Mouse (Mus musculus): ENCODE data around the gene Ephb4. TPM values are rescaled to one million over a fixed set of nuclear protein-coding genes. Genes with fewer than 3 reads are reported as not detected.
A peak's percentile ranks its signal among the peaks of the same experiment; 100 is the strongest.

Ephb4 gene
- polyA plus RNA-seq, 1 experiment from 2014 or later = 40.5 TPM

GRCm38 (mm10) chr5:137333512-137334174 is 16.3 kb upstream of the Ephb4 start, which contains the start of gene Slc12a9:
TSS of gene Slc12a9 (minus strand) at chr5:137333597.
- no peaks in the 10 kb centered on the region for H3K36me3 ChIP-seq (ENCODE audit: insufficient read depth, low read length)
- peak within 1 kb of the TSS; percentile 72 for H3K27ac ChIP-seq
- H3K27me3 ChIP-seq (ENCODE audit: insufficient read depth, low read length) = no peaks in the 10 kb centered on the region
- peak; percentile 84 for TF ChIP-seq CTCF (IDR thresholded peaks at IDR 0.05; ENCODE audit: low read depth)
- peak within 1 kb of the TSS; percentile 82 for H3K4me2 ChIP-seq (ENCODE audit: low read length)
- WGBS = under 1% methylated on average over 44 of the region's 44 CpGs
- ATAC-seq (replicated peaks; ENCODE audit: low FRiP score, low read depth) (peak; percentile 90), DNase-seq (ENCODE audit: low spot score) (peak; percentile 97)
- no peaks in the 10 kb centered on the region for H3K4me1 ChIP-seq (replicated peaks; ENCODE audit: insufficient read depth, low read length)
- H3K9me3 ChIP-seq (replicated peaks; ENCODE audit: low read length) = no peaks in the 10 kb centered on the region
- H3K9ac ChIP-seq (ENCODE audit: low read depth, low read length) = peak within 1 kb of the TSS; percentile 73
- peak within 1 kb of the TSS; percentile 50 for H3K4me3 ChIP-seq (replicated peaks; ENCODE audit: low read depth, low read length)

DNA sequence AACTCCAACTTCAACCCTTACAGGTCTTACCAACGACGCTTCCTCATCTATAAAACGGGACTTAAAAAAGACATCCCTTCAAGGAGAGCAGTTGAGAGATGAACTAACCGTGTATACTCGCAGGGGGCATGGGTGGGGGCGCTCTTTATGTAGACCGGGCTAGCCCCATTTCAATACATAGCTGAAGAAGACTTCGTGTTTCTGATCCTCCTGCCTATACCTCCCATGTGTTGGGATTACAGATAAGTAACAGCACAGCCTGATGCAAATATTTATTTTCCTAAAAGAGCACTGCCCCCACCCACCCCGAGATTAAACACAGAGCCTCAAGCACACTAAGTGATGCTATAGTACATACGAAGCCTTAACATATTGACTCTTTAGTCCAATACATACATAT is 15.6 kb upstream of the Ephb4 start:
- Histone ChIP-seq H3K27me3 (ENCODE audit: insufficient read depth, low read length) (no peaks in the 10 kb centered on the region), H3K36me3 (ENCODE audit: insufficient read depth, low read length) (no peaks in the 10 kb centered on the region), H3K4me2 (ENCODE audit: low read length) (no peak overlapping the region; the same call in 1 of the 2 replicates), H3K4me1 (replicated peaks; ENCODE audit: insufficient read depth, low read length) (peaks cover 4% of the 10 kb centered on the region), H3K27ac (no peak overlapping the region), H3K4me3 (replicated peaks; ENCODE audit: low read depth, low read length) (peak overlapping the region; percentile 50; the same call in 1 of the 2 replicates), H3K9me3 (replicated peaks; ENCODE audit: low read length) (no peaks in the 10 kb centered on the region), H3K9ac (ENCODE audit: low read depth, low read length) (no peak overlapping the region)
- 55% methylated on average over 10 of the region's 10 CpGs for WGBS
- no peak for TF ChIP-seq CTCF (IDR thresholded peaks at IDR 0.05; ENCODE audit: low read depth)
- ATAC-seq (replicated peaks; ENCODE audit: low FRiP score, low read depth) (no peak), DNase-seq (ENCODE audit: low spot score) (no peak)

GRCm38 (mm10) chr5:137335066-137335465 is 14.8 kb upstream of the Ephb4 start:
- peaks cover 10% of the 10 kb centered on the region for H3K4me1 ChIP-seq (replicated peaks; ENCODE audit: insufficient read depth, low read length)
- H3K4me3 ChIP-seq (replicated peaks; ENCODE audit: low read depth, low read length) = no peak overlapping the region
- no peaks in the 10 kb centered on the region for H3K27me3 ChIP-seq (ENCODE audit: insufficient read depth, low read length)
- no peak for TF ChIP-seq CTCF (IDR thresholded peaks at IDR 0.05; ENCODE audit: low read depth)
- H3K27ac ChIP-seq = no peak overlapping the region
- no peaks in the 10 kb centered on the region for H3K9me3 ChIP-seq (replicated peaks; ENCODE audit: low read length)
- no peak overlapping the region for H3K4me2 ChIP-seq (ENCODE audit: low read length)
- no peak for ATAC-seq (replicated peaks; ENCODE audit: low FRiP score, low read depth)
- 71% methylated on average over 6 of the region's 6 CpGs for WGBS
- H3K36me3 ChIP-seq (ENCODE audit: insufficient read depth, low read length) = no peaks in the 10 kb centered on the region
- no peak overlapping the region for H3K9ac ChIP-seq (ENCODE audit: low read depth, low read length)
- DNase-seq (ENCODE audit: low spot score) = no peak

DNA sequence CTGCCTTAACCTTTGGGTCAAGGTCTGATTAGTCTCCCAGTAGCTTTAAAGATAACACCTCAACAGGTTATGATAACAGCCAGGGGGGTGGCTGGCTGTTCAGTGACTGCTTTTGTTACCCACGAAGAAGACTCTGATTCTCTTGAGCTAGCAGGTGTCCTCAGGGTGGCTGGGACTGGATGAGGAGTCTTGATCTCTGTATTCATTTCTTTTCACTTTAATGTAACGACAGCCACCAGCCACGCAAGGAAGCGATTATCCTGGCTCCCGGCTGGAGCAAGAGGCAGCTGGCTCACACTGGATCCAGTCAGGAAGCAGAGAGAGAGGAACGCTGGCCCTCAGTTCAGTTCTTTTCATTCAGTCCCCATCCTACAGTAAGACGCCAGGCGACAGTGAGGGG is 12.7 kb upstream of the Ephb4 start:
- TF ChIP-seq CTCF (IDR thresholded peaks at IDR 0.05; ENCODE audit: low read depth) = no peak
- H3K9ac ChIP-seq (ENCODE audit: low read depth, low read length) = no peak overlapping the region
- 40% methylated on average over 8 of the region's 8 CpGs for WGBS
- no peak for DNase-seq (ENCODE audit: low spot score)
- peaks cover 10% of the 10 kb centered on the region for H3K4me1 ChIP-seq (replicated peaks; ENCODE audit: insufficient read depth, low read length)
- H3K36me3 ChIP-seq (ENCODE audit: insufficient read depth, low read length) = no peaks in the 10 kb centered on the region
- H3K4me3 ChIP-seq (replicated peaks; ENCODE audit: low read depth, low read length) = no peak overlapping the region
- H3K27ac ChIP-seq = peak overlapping the region; percentile 91
- ATAC-seq (replicated peaks; ENCODE audit: low FRiP score, low read depth) = no peak
- H3K4me2 ChIP-seq (ENCODE audit: low read length) = no peak overlapping the region
- no peaks in the 10 kb centered on the region for H3K9me3 ChIP-seq (replicated peaks; ENCODE audit: low read length)
- no peaks in the 10 kb centered on the region for H3K27me3 ChIP-seq (ENCODE audit: insufficient read depth, low read length)

DNA sequence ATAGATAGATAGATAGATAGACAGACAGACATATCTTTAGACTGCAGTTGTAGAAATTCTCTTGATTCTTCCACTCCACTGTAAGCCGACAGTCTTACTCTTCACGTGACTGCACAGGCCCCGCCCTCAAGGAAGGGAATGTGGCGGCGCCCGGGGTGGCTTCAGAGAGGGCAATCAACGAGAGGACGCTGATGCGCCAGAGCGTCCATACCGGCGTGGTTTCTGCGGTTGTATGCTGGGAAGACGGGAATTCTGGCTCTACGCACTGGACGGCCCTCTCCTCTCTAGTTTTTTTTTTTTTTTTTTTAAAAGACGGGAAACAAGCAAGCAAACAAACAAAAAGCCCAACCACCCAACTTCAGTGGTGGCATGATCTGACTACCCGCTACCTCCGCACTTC is 11.7 kb upstream of the Ephb4 start:
- peak; percentile 97 for DNase-seq (ENCODE audit: low spot score)

DNA sequence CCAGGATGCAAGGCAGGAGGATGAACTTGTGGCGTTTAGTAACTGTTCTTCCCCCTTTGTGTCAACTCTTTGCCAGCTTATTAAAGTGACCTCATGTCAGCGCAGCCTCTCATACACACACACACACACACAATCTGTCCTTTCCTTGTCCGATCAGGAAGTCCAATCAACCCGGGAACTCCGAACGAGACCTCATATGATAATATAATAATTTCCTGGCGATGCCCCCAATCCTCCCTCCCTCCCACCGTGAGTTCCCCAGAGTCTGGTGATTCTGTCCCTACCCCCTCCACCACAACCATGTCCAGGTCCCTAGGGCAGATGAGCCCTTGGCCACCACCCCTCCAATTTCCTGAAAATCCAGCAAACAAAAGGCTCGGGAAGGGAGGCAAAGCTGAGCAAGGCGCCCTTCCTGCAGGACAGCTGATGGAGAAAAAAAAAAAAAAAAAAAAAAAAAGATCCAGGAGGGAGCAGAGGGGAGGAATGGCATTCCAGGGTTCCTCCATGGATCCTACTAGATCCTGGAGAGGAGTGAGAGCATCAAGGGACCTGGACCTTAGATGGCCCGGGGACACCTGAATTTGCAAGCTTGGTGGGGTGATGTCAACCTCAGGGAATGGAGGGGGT is 11.1 kb upstream of the Ephb4 start:
- Histone ChIP-seq H3K27ac (peak overlapping the region; percentile 91), H3K9me3 (replicated peaks; ENCODE audit: low read length) (no peaks in the 10 kb centered on the region), H3K27me3 (ENCODE audit: insufficient read depth, low read length) (no peaks in the 10 kb centered on the region), H3K36me3 (ENCODE audit: insufficient read depth, low read length) (no peaks in the 10 kb centered on the region), H3K4me1 (replicated peaks; ENCODE audit: insufficient read depth, low read length) (peaks cover 10% of the 10 kb centered on the region), H3K4me2 (ENCODE audit: low read length) (peak overlapping the region; percentile 81), H3K9ac (ENCODE audit: low read depth, low read length) (peak overlapping the region; percentile 59), H3K4me3 (replicated peaks; ENCODE audit: low read depth, low read length) (peak overlapping the region; percentile 34)
- peak; percentile 35 for ATAC-seq (replicated peaks; ENCODE audit: low FRiP score, low read depth)
- DNase-seq (ENCODE audit: low spot score) = peak; percentile 72
- WGBS = under 1% methylated on average over 11 of the region's 11 CpGs
- no peak for TF ChIP-seq CTCF (IDR thresholded peaks at IDR 0.05; ENCODE audit: low read depth)

More for the DNA sequence above, 11.7 kb upstream of the Ephb4 start:
- WGBS = under 1% methylated on average over 19 of the region's 19 CpGs
- H3K27ac ChIP-seq = peak overlapping the region; percentile 91
- no peaks in the 10 kb centered on the region for H3K36me3 ChIP-seq (ENCODE audit: insufficient read depth, low read length)
- peaks cover 10% of the 10 kb centered on the region for H3K4me1 ChIP-seq (replicated peaks; ENCODE audit: insufficient read depth, low read length)
- TF ChIP-seq CTCF (IDR thresholded peaks at IDR 0.05; ENCODE audit: low read depth) = no peak
- no peaks in the 10 kb centered on the region for H3K27me3 ChIP-seq (ENCODE audit: insufficient read depth, low read length)
- ATAC-seq (replicated peaks; ENCODE audit: low FRiP score, low read depth) = peak; percentile 72
- H3K4me2 ChIP-seq (ENCODE audit: low read length) = peak overlapping the region; percentile 81
- peak overlapping the region; percentile 59 for H3K9ac ChIP-seq (ENCODE audit: low read depth, low read length)
- no peaks in the 10 kb centered on the region for H3K9me3 ChIP-seq (replicated peaks; ENCODE audit: low read length)
- peak overlapping the region; percentile 34 for H3K4me3 ChIP-seq (replicated peaks; ENCODE audit: low read depth, low read length)

All from kidney, postnatal 0 days (tissue).